Mouse (Mus musculus) MEL (cell line): Measurements from ENCODE around the gene Dnaja3. TPM values are rescaled to one million over a fixed set of nuclear protein-coding genes. Genes with fewer than 3 reads are reported as not detected.

Experiments
- DNase-seq: peaks from one replicate; pipeline ENCODE4 v3.0.0; 2011; ENCODE audit warnings: low read depth, low spot score
- H3K27ac ChIP-seq: 2 replicates; pipeline ENCODE4 v1.5.1; 2012; ENCODE audit warnings: low read depth, mild to moderate bottlenecking, control low read depth, low read length, moderate library complexity; ENCODE audit not compliant: control insufficient read depth
- H3K27me3 ChIP-seq, 2 experiments: fragments of 150-350 bp in 1 of 2; sonication (generic) in 1 of 2; 2 replicates each; pipeline ENCODE4 v1.6.1; 2012; ENCODE audit warnings: low read length in 2 of 2, mild to moderate bottlenecking in 2 of 2, improper control_type of control experiment in 1 of 2, moderate library complexity in 1 of 2; ENCODE audit not compliant: insufficient read depth in 2 of 2, control insufficient read depth in 1 of 2
- H3K36me3 ChIP-seq, 2 experiments: 2 replicates each; pipeline ENCODE4 v1.6.1; 2012 to 2014; ENCODE audit warnings: low read length in 2 of 2, improper control_type of control experiment in 1 of 2, inconsistent platforms in 1 of 2, mild to moderate bottlenecking in 1 of 2; ENCODE audit not compliant: insufficient read depth in 2 of 2, control insufficient read depth in 1 of 2
- H3K4me1 ChIP-seq, 2 experiments: fragments of 150-350 bp in 1 of 2; sonication (generic) in 1 of 2; 2 replicates each; pipeline ENCODE4 v1.6.1; 2012; ENCODE audit warnings: low read length in 2 of 2, improper control_type of control experiment in 1 of 2, mild to moderate bottlenecking in 1 of 2; ENCODE audit not compliant: insufficient read depth in 2 of 2, control insufficient read depth in 1 of 2
- H3K4me3 ChIP-seq, 2 experiments: fragments of 150-350 bp in 1 of 2; sonication (generic) in 1 of 2; 2 replicates each; pipeline ENCODE4 v1.5.1; 2012; ENCODE audit warnings: low read depth in 2 of 2, low read length in 2 of 2, mild to moderate bottlenecking in 2 of 2, moderate library complexity in 2 of 2, control low read depth in 1 of 2, improper control_type of control experiment in 1 of 2; ENCODE audit not compliant: control insufficient read depth in 1 of 2, insufficient read depth in 1 of 2
- H3K79me2 ChIP-seq: 2 replicates; pipeline ENCODE4 v1.6.1; 2012; ENCODE audit warnings: mild to moderate bottlenecking, low read length, moderate library complexity; ENCODE audit not compliant: control insufficient read depth, poor library complexity, insufficient read depth
- H3K9ac ChIP-seq: 2 replicates; pipeline ENCODE4 v1.6.1; 2012; ENCODE audit warnings: low read depth, mild to moderate bottlenecking, control low read depth, low read length, moderate library complexity; ENCODE audit not compliant: control insufficient read depth, poor library complexity, severe bottlenecking
- H3K9me3 ChIP-seq: fragments of 150-350 bp; sonication (generic); replicated peaks from 2 replicates; pipeline ENCODE4 v1.6.1; 2012; ENCODE audit warnings: mild to moderate bottlenecking, low read length, improper control_type of control experiment, moderate library complexity; ENCODE audit not compliant: insufficient read depth
- CHD1 ChIP-seq: IDR thresholded peaks from 2 replicates; pipeline ENCODE4 v1.6.1; 2012; ENCODE audit warnings: low read depth, mild to moderate bottlenecking, inconsistent platforms, low read length, improper control_type of control experiment
- CHD2 ChIP-seq: IDR thresholded peaks from 2 replicates; pipeline ENCODE4 v1.6.1; 2011; ENCODE audit warnings: low read length, improper control_type of control experiment
- CTCF ChIP-seq, 3 experiments: IDR thresholded peaks in 2 of 3; conservative IDR thresholded peaks in 1 of 3; 2 replicates each; pipeline ENCODE4 v1.5.1; 2011 to 2012; ENCODE audit warnings: low read length in 3 of 3, low read depth in 2 of 3, mild to moderate bottlenecking in 2 of 3, improper control_type of control experiment in 1 of 3, inconsistent platforms in 1 of 3, mixed read lengths in 1 of 3, moderate library complexity in 1 of 3; ENCODE audit not compliant: control insufficient read depth in 1 of 3, insufficient read depth in 1 of 3, poor library complexity in 1 of 3, severe bottlenecking in 1 of 3
- E2F4 ChIP-seq: IDR thresholded peaks from 2 replicates; pipeline ENCODE4 v1.6.1; 2011; ENCODE audit warnings: low read depth, low read length, improper control_type of control experiment, borderline replicate concordance
- HCFC1 ChIP-seq: IDR thresholded peaks from 2 replicates; pipeline ENCODE4 v1.6.1; 2012; ENCODE audit warnings: low read depth, mild to moderate bottlenecking, inconsistent platforms, low read length, improper control_type of control experiment, moderate library complexity
- JUND ChIP-seq: IDR thresholded peaks from 2 replicates; pipeline ENCODE4 v1.6.1; 2011; ENCODE audit warnings: low read depth, mild to moderate bottlenecking, improper control_type of control experiment, low read length
- KAT2A ChIP-seq: conservative IDR thresholded peaks from 2 replicates; pipeline ENCODE4 v1.6.1; 2012; ENCODE audit warnings: low read depth, low read length, improper control_type of control experiment, inconsistent platforms
- MAX ChIP-seq: IDR thresholded peaks from 2 replicates; pipeline ENCODE4 v1.6.1; 2011; ENCODE audit warnings: low read length, improper control_type of control experiment
- MAZ ChIP-seq: IDR thresholded peaks from 2 replicates; pipeline ENCODE4 v1.6.1; 2012; ENCODE audit warnings: low read depth, mild to moderate bottlenecking, inconsistent platforms, low read length, improper control_type of control experiment
- MXI1 ChIP-seq: IDR thresholded peaks from 2 replicates; pipeline ENCODE4 v1.6.1; 2011; ENCODE audit warnings: mild to moderate bottlenecking, low read depth, low read length, improper control_type of control experiment
- POLR2AphosphoS2 ChIP-seq: IDR thresholded peaks from 2 replicates; pipeline ENCODE4 v1.6.1; 2011; ENCODE audit warnings: low read length, improper control_type of control experiment
- POLR2AphosphoS5 ChIP-seq: IDR thresholded peaks from 2 replicates; pipeline ENCODE4 v1.6.1; 2012; ENCODE audit warnings: low read depth, borderline replicate concordance, mild to moderate bottlenecking, inconsistent platforms, low read length, moderate library complexity, mixed read lengths
- RAD21 ChIP-seq: IDR thresholded peaks from 2 replicates; pipeline ENCODE4 v1.6.1; 2011; ENCODE audit warnings: mild to moderate bottlenecking, low read depth, low read length, improper control_type of control experiment
- SIN3A ChIP-seq: IDR thresholded peaks from 2 replicates; pipeline ENCODE4 v1.6.1; 2012; ENCODE audit warnings: low read length, improper control_type of control experiment, inconsistent platforms
- SMC3 ChIP-seq: IDR thresholded peaks from 2 replicates; pipeline ENCODE4 v1.6.1; 2011; ENCODE audit warnings: low read depth, low read length, improper control_type of control experiment
- TAL1 ChIP-seq: IDR thresholded peaks from 2 replicates; pipeline ENCODE4 v1.6.1; 2012; ENCODE audit warnings: mild to moderate bottlenecking, inconsistent platforms, low read length, moderate library complexity, mixed read lengths
- TCF12 ChIP-seq: IDR thresholded peaks from 2 replicates; pipeline ENCODE4 v1.6.1; 2014; ENCODE audit warnings: low read depth, mild to moderate bottlenecking, inconsistent platforms, low read length, improper control_type of control experiment, moderate library complexity
- USF1 ChIP-seq: IDR thresholded peaks from 2 replicates; pipeline ENCODE4 v1.6.1; 2014; ENCODE audit warnings: low read depth, mild to moderate bottlenecking, inconsistent platforms, low read length, improper control_type of control experiment, moderate library complexity
- USF2 ChIP-seq, 2 experiments: IDR thresholded peaks; 2 replicates each; pipeline ENCODE4 v1.6.1; 2011 to 2012; ENCODE audit warnings: improper control_type of control experiment in 2 of 2, low read length in 2 of 2, borderline replicate concordance in 1 of 2, inconsistent platforms in 1 of 2, low read depth in 1 of 2, mild to moderate bottlenecking in 1 of 2; ENCODE audit not compliant: insufficient read depth in 1 of 2
- ZC3H11A ChIP-seq: IDR thresholded peaks from 2 replicates; pipeline ENCODE4 v1.6.1; 2012; ENCODE audit warnings: low read depth, mild to moderate bottlenecking, inconsistent platforms, low read length, improper control_type of control experiment
- ZKSCAN1 ChIP-seq: IDR thresholded peaks from 2 replicates; pipeline ENCODE4 v1.6.1; 2012; ENCODE audit warnings: low read depth, mild to moderate bottlenecking, inconsistent platforms, low read length, improper control_type of control experiment, moderate library complexity
- polyA plus RNA-seq, 2 experiments: library from polyadenylated mRNA; stranded (reverse) in 1 of 2; unstranded in 1 of 2; fragments of >175 nt in 1 of 2; fragments of >200 nt in 1 of 2; gene quantifications; 2 replicates each; pipeline versions ENCODE4 v1.2.1 to v1.2.4; 2012; ENCODE audit warnings: low replicate concordance in 2 of 2, low read depth in 1 of 2; ENCODE audit not compliant: insufficient read length in 2 of 2, insufficient read depth in 1 of 2, missing spikeins in 1 of 2
- total RNA-seq: library from RNA; depleted of rRNA; stranded (reverse); fragments of 300-350 nt; gene quantifications from 2 replicates; pipeline ENCODE4 v1.2.3, GENCODE M21; 2012

The Dnaja3 gene
- total and polyA plus RNA-seq, 3 experiments: 91.8 to 94.3 TPM; not detected in 1

- Histone ChIP-seq H3K4me1 (no peaks in the 10 kb centered on the region; a peak in 1 of 4 replicates), H3K79me2 (no peaks in the 10 kb centered on the region), H3K4me3 (no peak overlapping the region; a peak in 1 of 4 replicates), H3K9ac (no peak overlapping the region), H3K27ac (no peak overlapping the region), H3K9me3 (no peaks in the 10 kb centered on the region), H3K36me3 (no peaks in the 10 kb centered on the region), H3K27me3 (0 out of 4 replicates have a peak, but pooled peaks cover 0 to 3% of the 10 kb centered on the region in 2 experiments)
- TF ChIP-seq CHD2 (no peak), POLR2AphosphoS2 (no peak), TAL1 (no peak), RAD21 (no peak), ZKSCAN1 (no peak), USF1 (no peak), SMC3 (no peak), MXI1 (no peak), HCFC1 (no peak), MAZ (no peak), JUND (no peak), POLR2AphosphoS5 (no peak), CHD1 (no peak), KAT2A (no peak), SIN3A (no peak), CTCF (IDR thresholded peaks at IDR 0.05 in 2 of 3, conservative IDR thresholded peaks at IDR 0.05 in 1 of 3; ENCODE audit: control insufficient read depth in 1 of 3, insufficient read depth in 1 of 3, low read depth in 2 of 3, low read length in 3 of 3, poor library complexity in 1 of 3, severe bottlenecking in 1 of 3) (no peak)
- DNase-seq: no peak
These were observed 44.2 kb upstream of the Dnaja3 start for GRCm38 (mm10) chr16:4595527-4595963.

GRCm38 (mm10) chr16:4596141-4596728 is 43.6 kb upstream of the Dnaja3 start:
- H3K79me2 ChIP-seq: no peaks in the 10 kb centered on the region
- H3K27ac ChIP-seq: no peak overlapping the region
- 0 out of 4 replicates have a peak, but pooled peaks cover 0 to 3% of the 10 kb centered on the region in 2 experiments for H3K27me3 ChIP-seq
- TF ChIP-seq SMC3: no peak
- TF ChIP-seq E2F4: no peak
- TF ChIP-seq MAX: no peak
- TF ChIP-seq POLR2AphosphoS2: no peak
- TF ChIP-seq USF2 (IDR thresholded peaks at IDR 0.05; ENCODE audit: borderline replicate concordance in 1 of 2, insufficient read depth in 1 of 2, low read depth in 1 of 2, low read length in 2 of 2): no peak
- no peak for TF ChIP-seq KAT2A
- TF ChIP-seq ZC3H11A: no peak
- TF ChIP-seq TCF12: no peak
- TF ChIP-seq JUND: no peak
- no peaks in the 10 kb centered on the region; a peak in 1 of 4 replicates for H3K4me1 ChIP-seq
- H3K36me3 ChIP-seq: no peaks in the 10 kb centered on the region
- H3K9ac ChIP-seq: no peak overlapping the region
- no peak for DNase-seq
- H3K4me3 ChIP-seq: no peak overlapping the region
- no peaks in the 10 kb centered on the region for H3K9me3 ChIP-seq
